Mouse (Mus musculus) layer of hippocampus, postnatal 36 days (tissue): ENCODE results near the gene Slc4a4. TPM values are rescaled to one million over a fixed set of nuclear protein-coding genes. Genes with fewer than 3 reads are reported as not detected.

Experiments used
- DNase-seq, 2 experiments: peaks; one replicate each; pipeline ENCODE4 v3.0.0; 2022
- total RNA-seq, 2 experiments: library from RNA; stranded (reverse); gene quantifications; 2 replicates each; pipeline ENCODE4 v1.2.3; 2021

The Slc4a4 gene
- total RNA-seq, 2 experiments from 2014 or later = 138 to 164 TPM

GRCm38 (mm10) chr5:89190063-89190462 lies 303.4 kb downstream of the Slc4a4 start:
- no peak for DNase-seq

GRCm38 (mm10) chr5:89194654-89195053 lies 308.0 kb downstream of the Slc4a4 start:
- DNase-seq = no peak

- no peak for DNase-seq
Measured at GRCm38 (mm10) chr5:89198501-89198900, 311.9 kb downstream of the Slc4a4 start.

- DNase-seq = no peak
Measured at GRCm38 (mm10) chr5:89209973-89210703, 323.5 kb downstream of the Slc4a4 start.

GRCm38 (mm10) chr5:89211057-89211456 lies 324.4 kb downstream of the Slc4a4 start:
- DNase-seq = no peak

GRCm38 (mm10) chr5:89218222-89218621 lies 331.6 kb downstream of the Slc4a4 start:
- DNase-seq = no peak

- DNase-seq = no peak
Measured at GRCm38 (mm10) chr5:89218709-89219108, 332.1 kb downstream of the Slc4a4 start.

GRCm38 (mm10) chr5:89221658-89222057 lies 335.0 kb downstream of the Slc4a4 start:
- no peak for DNase-seq

GRCm38 (mm10) chr5:89223061-89223740 lies 336.6 kb downstream of the Slc4a4 start:
- DNase-seq = no peak

GRCm38 (mm10) chr5:89223744-89224368 lies 337.2 kb downstream of the Slc4a4 start:
- peak in 1 of 2 experiments; percentile 21 for DNase-seq

- DNase-seq = no peak
Measured at GRCm38 (mm10) chr5:89227948-89228347, 341.3 kb downstream of the Slc4a4 start.

- no peak for DNase-seq
Measured at GRCm38 (mm10) chr5:89229606-89230005, 343.0 kb downstream of the Slc4a4 start.

- DNase-seq = no peak
Measured at GRCm38 (mm10) chr5:89232313-89232712, 345.7 kb downstream of the Slc4a4 start.

- no peak for DNase-seq
Measured at GRCm38 (mm10) chr5:89251806-89252205, 365.2 kb downstream of the Slc4a4 start.

GRCm38 (mm10) chr5:89259804-89260492 lies 373.3 kb downstream of the Slc4a4 start:
- DNase-seq = no peak

- no peak for DNase-seq
Measured at GRCm38 (mm10) chr5:89277049-89277448, 390.4 kb downstream of the Slc4a4 start.

GRCm38 (mm10) chr5:89277616-89278015 lies 391.0 kb downstream of the Slc4a4 start:
- DNase-seq = no peak

GRCm38 (mm10) chr5:89278309-89278708 lies 391.7 kb downstream of the Slc4a4 start:
- no peak for DNase-seq

- no peak for DNase-seq
Measured at GRCm38 (mm10) chr5:89280312-89280863, 393.8 kb downstream of the Slc4a4 start.
